Mouse (Mus musculus) E14TG2a.4 (cell line): ENCODE data around the gene Igsf1.

Experiments
- H3K27me3 ChIP-seq: 2 replicates; pipeline ENCODE4 v1.6.1; 2014; ENCODE audit warnings: low read length, control low read depth; ENCODE audit not compliant: insufficient read depth
- H3K36me3 ChIP-seq: 2 replicates; pipeline ENCODE4 v1.6.1; 2014; ENCODE audit warnings: low read length, control low read depth; ENCODE audit not compliant: insufficient read depth
- H3K4me1 ChIP-seq: replicated peaks from 2 replicates; pipeline ENCODE4 v1.6.1; 2014; ENCODE audit warnings: low read depth, low read length, control low read depth
- H3K4me3 ChIP-seq: replicated peaks from 2 replicates; pipeline ENCODE4 v1.5.1; 2014; ENCODE audit warnings: mild to moderate bottlenecking, low read length
- H3K9me3 ChIP-seq: 2 replicates; pipeline ENCODE4 v1.6.1; 2014; ENCODE audit warnings: low read length, control low read depth
- CTCF ChIP-seq: conservative IDR thresholded peaks from 2 replicates; pipeline ENCODE4 v1.5.1; 2014; ENCODE audit warnings: low read length
- NANOG ChIP-seq: IDR thresholded peaks from 2 replicates; pipeline ENCODE4 v1.6.1; 2014; ENCODE audit warnings: borderline replicate concordance, low read length, mixed read lengths
- POU5F1 ChIP-seq: IDR thresholded peaks from 2 replicates; pipeline ENCODE4 v1.6.1; 2014; ENCODE audit warnings: low read length, borderline replicate concordance

The Igsf1 gene

DNA sequence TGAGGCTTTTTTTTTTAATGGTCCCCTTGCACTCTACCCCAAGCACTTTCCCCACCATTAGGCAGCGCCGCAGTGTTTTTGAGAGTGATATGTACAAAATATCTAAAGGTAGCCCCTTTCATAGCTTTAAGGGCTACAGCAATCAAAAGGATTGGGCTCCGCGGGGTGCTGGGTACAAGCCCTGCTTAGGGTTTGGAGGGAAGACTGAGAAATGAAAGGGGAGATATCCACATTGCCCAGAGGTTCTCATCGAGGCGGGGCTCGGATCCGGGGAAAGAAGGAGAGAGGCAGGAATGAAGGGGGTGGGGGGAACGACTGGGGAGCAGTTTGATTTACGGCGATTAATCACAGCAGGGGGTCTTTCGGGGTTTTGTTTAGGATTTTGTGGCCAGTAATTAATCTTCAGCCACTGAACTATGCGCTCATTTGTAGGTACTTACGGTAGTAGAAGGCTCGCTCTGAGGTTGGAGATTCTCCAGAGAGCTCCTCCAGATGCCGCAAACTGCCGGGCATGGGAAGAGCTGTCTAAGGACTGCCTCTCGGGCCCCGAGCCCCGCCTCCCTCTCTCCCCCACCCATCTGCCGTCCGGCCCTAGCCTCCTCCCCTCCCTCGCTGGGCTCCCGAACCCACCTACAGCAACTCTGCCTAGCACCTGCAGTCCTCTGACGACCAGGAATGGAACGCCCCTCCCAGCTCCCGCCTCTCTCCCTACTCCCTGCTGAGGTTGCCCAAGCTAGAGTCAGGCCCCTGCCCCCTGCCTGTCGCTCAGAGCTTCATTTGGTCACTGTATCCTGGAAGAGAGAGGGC lies at the start of gene Igsf1:
Gene Igsf1, minus strand, starts transcription at position 537 of the 807 bp plus-strand sequence.
- Histone ChIP-seq H3K4me3 (peak within 1 kb of the TSS; percentile 72), H3K27me3 (no peaks in the 10 kb centered on the region), H3K4me1 (peaks cover 7% of the 10 kb centered on the region; the same call in 1 of the 2 replicates), H3K36me3 (no peaks in the 10 kb centered on the region), H3K9me3 (no peaks in the 10 kb centered on the region)
- TF ChIP-seq NANOG: no peak
- TF ChIP-seq CTCF: no peak
- TF ChIP-seq POU5F1: no peak

GRCm38 (mm10) chrX:49770828-49771227 lies 26.7 kb downstream of the Igsf1 start:
- 0 out of 2 replicates have a peak, but pooled peaks have one; percentile 12 for TF ChIP-seq CTCF
- no peak for TF ChIP-seq NANOG
- Histone ChIP-seq H3K27me3 (no peaks in the 10 kb centered on the region), H3K4me1 (no peaks in the 10 kb centered on the region), H3K36me3 (no peaks in the 10 kb centered on the region), H3K4me3 (no peak overlapping the region), H3K9me3 (no peaks in the 10 kb centered on the region)

GRCm38 (mm10) chrX:49745192-49745591 lies 52.4 kb downstream of the Igsf1 start:
- no peak overlapping the region for H3K4me3 ChIP-seq
- no peaks in the 10 kb centered on the region for H3K9me3 ChIP-seq
- TF ChIP-seq NANOG (peak; percentile 37; the same call in 1 of the 2 replicates), POU5F1 (no peak)
- peaks cover 5% of the 10 kb centered on the region; the same call in 1 of the 2 replicates for H3K4me1 ChIP-seq
- no peaks in the 10 kb centered on the region for H3K36me3 ChIP-seq
- H3K27me3 ChIP-seq: no peaks in the 10 kb centered on the region

GRCm38 (mm10) chrX:49734959-49735358 lies 62.6 kb downstream of the Igsf1 start, which contains the start of gene Olfr1321:
Gene Olfr1321, minus strand, starts transcription at chrX:49735059.
- H3K9me3 ChIP-seq: no peaks in the 10 kb centered on the region
- TF ChIP-seq POU5F1 (no peak), CTCF (no peak), NANOG (no peak)
- H3K36me3 ChIP-seq: no peaks in the 10 kb centered on the region
- no peaks in the 10 kb centered on the region for H3K4me1 ChIP-seq
- H3K4me3 ChIP-seq: no peak within 1 kb of the TSS
- H3K27me3 ChIP-seq: no peaks in the 10 kb centered on the region
